Mouse (Mus musculus) lung, postnatal 14 days (tissue): Measurements from ENCODE around the gene Pcp4.
"Not testable (repeated sequence)": the region's sequence is repeated elsewhere in the genome, so short reads cannot be mapped to it uniquely, and the experiment has no call there.

Experiments
- DNase-seq: peaks from one replicate; pipeline ENCODE4 v3.0.0; 2021

The Pcp4 gene

GRCm38 (mm10) chr16:96467445-96467844 lies at the start of gene Pcp4:
Pcp4 (plus strand) TSS chr16:96467606.
- DNase-seq, result peak; percentile 79

- no peak for DNase-seq
These were observed 42.4 kb upstream of the Pcp4 start for GRCm38 (mm10) chr16:96425044-96425443.

GRCm38 (mm10) chr16:96426671-96427070 lies 40.7 kb upstream of the Pcp4 start:
- DNase-seq, result no peak

GRCm38 (mm10) chr16:96429046-96429445 lies 38.4 kb upstream of the Pcp4 start:
- no peak for DNase-seq

GRCm38 (mm10) chr16:96433266-96433665 lies 34.1 kb upstream of the Pcp4 start:
- DNase-seq, result no peak

- DNase-seq, result no peak
These were observed 33.2 kb upstream of the Pcp4 start for GRCm38 (mm10) chr16:96434024-96434785.

GRCm38 (mm10) chr16:96438946-96439345 lies 28.5 kb upstream of the Pcp4 start:
- no peak for DNase-seq

GRCm38 (mm10) chr16:96439682-96440081 lies 27.7 kb upstream of the Pcp4 start:
- DNase-seq, result no peak

- no peak for DNase-seq
These were observed 26.5 kb upstream of the Pcp4 start for GRCm38 (mm10) chr16:96440871-96441270.

- DNase-seq, result no peak
These were observed 25.6 kb upstream of the Pcp4 start for GRCm38 (mm10) chr16:96441826-96442225.

- DNase-seq, result no peak
These were observed 23.9 kb upstream of the Pcp4 start, which contains the start of gene Itgb2l for GRCm38 (mm10) chr16:96443468-96443867. Itgb2l (minus strand) TSS chr16:96443619.

GRCm38 (mm10) chr16:96450871-96451270 lies 16.5 kb upstream of the Pcp4 start:
- DNase-seq, result not testable (repeated sequence)

- DNase-seq, result no peak
These were observed 13.3 kb upstream of the Pcp4 start for GRCm38 (mm10) chr16:96454086-96454485.

- DNase-seq, result no peak
These were observed 9.8 kb upstream of the Pcp4 start for GRCm38 (mm10) chr16:96457612-96458011.

GRCm38 (mm10) chr16:96459356-96459755 lies 8.1 kb upstream of the Pcp4 start:
- no peak for DNase-seq

GRCm38 (mm10) chr16:96460788-96461187 lies 6.6 kb upstream of the Pcp4 start:
- no peak for DNase-seq

GRCm38 (mm10) chr16:96468011-96468410 lies 605 bp downstream of the Pcp4 start:
- DNase-seq, result no peak

- DNase-seq, result peak; percentile 2
These were observed 1.3 kb downstream of the Pcp4 start for GRCm38 (mm10) chr16:96468698-96469097.

GRCm38 (mm10) chr16:96469640-96470039 lies 2.2 kb downstream of the Pcp4 start:
- DNase-seq, result peak; percentile 9

GRCm38 (mm10) chr16:96472361-96472760 lies 5.0 kb downstream of the Pcp4 start:
- peak; percentile 3 for DNase-seq

- no peak for DNase-seq
These were observed 5.4 kb downstream of the Pcp4 start for GRCm38 (mm10) chr16:96472816-96473215.

GRCm38 (mm10) chr16:96474185-96474584 lies 6.8 kb downstream of the Pcp4 start:
- DNase-seq, result no peak

- no peak for DNase-seq
These were observed 14.4 kb downstream of the Pcp4 start for GRCm38 (mm10) chr16:96481791-96482190.

- DNase-seq, result no peak
These were observed 19.7 kb downstream of the Pcp4 start for GRCm38 (mm10) chr16:96487007-96487684.
